Mouse (Mus musculus): ENCODE measurements at regions not wholly inside any gene's neighbourhood (a gene's known extent, or its start where the extent isn't known, plus 50 kb on each side); places are given as distances from the start of the nearest gene placed in this dataset.

DNA sequence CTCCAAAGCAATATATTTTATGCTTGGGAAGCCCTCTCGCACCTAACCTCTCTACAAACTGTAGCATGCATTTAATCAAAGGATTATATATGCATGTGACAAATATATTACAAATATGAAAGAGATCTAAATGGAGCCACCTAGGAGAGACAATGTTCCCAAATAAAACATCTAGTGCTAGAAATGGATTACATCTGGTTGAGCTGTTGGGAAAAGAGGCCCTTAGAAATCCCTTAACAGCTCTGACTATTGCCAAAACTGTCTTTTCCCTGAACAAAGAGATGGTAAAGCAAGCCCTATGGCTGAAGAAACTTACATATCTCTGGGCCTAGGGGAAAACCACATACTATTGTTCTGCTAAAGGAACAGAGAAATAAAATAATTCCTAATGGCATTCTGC is 369.8 kb upstream of the Map3k7 start:
- TF ChIP-seq USF1 (IDR thresholded peaks at IDR 0.05; ENCODE audit: low read depth, low read length) (no peak), POLR2AphosphoS2 (IDR thresholded peaks at IDR 0.05; ENCODE audit: low read length) (no peak), POLR2A (IDR thresholded peaks at IDR 0.05; ENCODE audit: control insufficient read depth in 1 of 2, insufficient read depth in 1 of 2, low read depth in 1 of 2, low read length in 2 of 2, poor library complexity in 1 of 2) (no peak), CTCF (IDR thresholded peaks at IDR 0.05 in 2 of 3, conservative IDR thresholded peaks at IDR 0.05 in 1 of 3; ENCODE audit: control insufficient read depth in 1 of 3, insufficient read depth in 1 of 3, low read depth in 2 of 3, low read length in 3 of 3, poor library complexity in 1 of 3, severe bottlenecking in 1 of 3) (no peak), MEF2A (IDR thresholded peaks at IDR 0.05; ENCODE audit: extremely low read depth, insufficient replicate concordance, low read depth, low read length, poor library complexity, severe bottlenecking) (no peak), EP300 (IDR thresholded peaks at IDR 0.05; ENCODE audit: low read depth in 1 of 2, low read length in 2 of 2) (no peak), RCOR1 (IDR thresholded peaks at IDR 0.05; ENCODE audit: low read depth, low read length) (no peak), NRF1 (IDR thresholded peaks at IDR 0.05; ENCODE audit: insufficient read depth, low read depth, low read length, poor library complexity, severe bottlenecking) (no peak), HCFC1 (IDR thresholded peaks at IDR 0.05; ENCODE audit: low read depth, low read length) (no peak), POLR2AphosphoS5 (IDR thresholded peaks at IDR 0.05; ENCODE audit: borderline replicate concordance, low read depth, low read length) (no peak), MAFK (IDR thresholded peaks at IDR 0.05; ENCODE audit: borderline replicate concordance, low read depth, low read length) (no peak), MAX (IDR thresholded peaks at IDR 0.05; ENCODE audit: low read length) (no peak), SIN3A (IDR thresholded peaks at IDR 0.05; ENCODE audit: low read length) (no peak), E2F4 (IDR thresholded peaks at IDR 0.05; ENCODE audit: borderline replicate concordance, low read depth, low read length) (no peak)

All from MEL (cell line).